Mouse (Mus musculus) neural tube, embryonic 15.5 days (tissue): ENCODE measurements around the gene Taok1. TPM values are rescaled to one million over a fixed set of nuclear protein-coding genes. Genes with fewer than 3 reads are reported as not detected.

ENCODE experiments used
- ATAC-seq: fragments of 200-750 bp; cut with Nextera tagmentation; 2 replicates; pipeline ENCODE4 v1.8.0; 2017; ENCODE audit warnings: mild to moderate bottlenecking, moderate TSS enrichment, moderate library complexity; ENCODE audit not compliant: low FRiP score
- H3K27ac ChIP-seq: fragments of 300-500 bp; sonication (generic); replicated peaks from 2 replicates; pipeline ENCODE4 v1.5.1; 2015; ENCODE audit warnings: mild to moderate bottlenecking, inconsistent platforms
- H3K27me3 ChIP-seq: fragments of 300-500 bp; sonication (generic); replicated peaks from 2 replicates; pipeline ENCODE4 v1.6.1; 2015; ENCODE audit warnings: inconsistent platforms
- H3K36me3 ChIP-seq: fragments of 300-500 bp; sonication (generic); 2 replicates; pipeline ENCODE4 v1.6.1; 2015; ENCODE audit warnings: inconsistent platforms
- H3K4me1 ChIP-seq: fragments of 300-500 bp; sonication (generic); 2 replicates; pipeline ENCODE4 v1.6.1; 2015; ENCODE audit warnings: inconsistent platforms
- H3K4me2 ChIP-seq: fragments of 300-500 bp; sonication (generic); 2 replicates; pipeline ENCODE4 v1.6.1; 2015; ENCODE audit warnings: inconsistent platforms, mild to moderate bottlenecking, moderate library complexity
- H3K4me3 ChIP-seq: fragments of 300-500 bp; sonication (generic); replicated peaks from 2 replicates; pipeline ENCODE4 v1.5.1; 2015; ENCODE audit warnings: mild to moderate bottlenecking, inconsistent platforms
- H3K9ac ChIP-seq: fragments of 300-500 bp; sonication (generic); replicated peaks from 2 replicates; pipeline ENCODE4 v1.6.1; 2015; ENCODE audit warnings: mild to moderate bottlenecking, inconsistent platforms
- H3K9me3 ChIP-seq: fragments of 300-500 bp; sonication (generic); replicated peaks from 2 replicates; pipeline ENCODE4 v1.6.1; 2016; ENCODE audit warnings: inconsistent platforms
- WGBS: fragments of 180-500 bp; shearing (Covaris S2); methylation state at CpG from one replicate; pipeline ENCODE4 v1.1.7; 2015; ENCODE audit warnings: mixed read lengths; 5-methylcytosine and 5-hydroxymethylcytosine counted together
- polyA plus RNA-seq: library from polyadenylated mRNA; unstranded; fragments of >200 nt; fragmentation: Nextera tagmentation; extraction: Ambion mirVana; gene quantifications from 2 replicates; pipeline ENCODE4 v1.2.1, GENCODE M21; 2015

Gene Taok1
- polyA plus RNA-seq, 1 experiment from 2014 or later, result 18.7 TPM

GRCm38 (mm10) chr11:77494782-77495181 is 112.8 kb downstream of the Taok1 start:
- H3K9me3 ChIP-seq, result no peaks in the 10 kb centered on the region
- no peak for ATAC-seq
- H3K36me3 ChIP-seq, result peaks cover 6% of the 10 kb centered on the region
- H3K4me2 ChIP-seq, result peak overlapping the region; percentile 94
- H3K4me1 ChIP-seq, result peaks cover 77% of the 10 kb centered on the region
- WGBS, result 76% methylated on average over 6 of the region's 6 CpGs
- peak overlapping the region; percentile 87 for H3K4me3 ChIP-seq
- H3K27ac ChIP-seq, result 0 out of 2 replicates have a peak overlapping the region, but pooled peaks have one; percentile 91
- no peaks in the 10 kb centered on the region for H3K27me3 ChIP-seq
- H3K9ac ChIP-seq, result peak overlapping the region; percentile 89

- no peak for ATAC-seq
- peak overlapping the region; percentile 87 for H3K4me3 ChIP-seq
- peaks cover 73% of the 10 kb centered on the region for H3K4me1 ChIP-seq
- H3K9me3 ChIP-seq, result no peaks in the 10 kb centered on the region
- H3K36me3 ChIP-seq, result peaks cover 2% of the 10 kb centered on the region
- peak overlapping the region; percentile 94 for H3K4me2 ChIP-seq
- H3K27ac ChIP-seq, result peak overlapping the region; percentile 91
- H3K9ac ChIP-seq, result peak overlapping the region; percentile 89
- no peaks in the 10 kb centered on the region for H3K27me3 ChIP-seq
- 29% methylated on average over 4 of the region's 4 CpGs for WGBS
Observed at GRCm38 (mm10) chr11:77494344-77494676, 113.3 kb downstream of the Taok1 start.

DNA sequence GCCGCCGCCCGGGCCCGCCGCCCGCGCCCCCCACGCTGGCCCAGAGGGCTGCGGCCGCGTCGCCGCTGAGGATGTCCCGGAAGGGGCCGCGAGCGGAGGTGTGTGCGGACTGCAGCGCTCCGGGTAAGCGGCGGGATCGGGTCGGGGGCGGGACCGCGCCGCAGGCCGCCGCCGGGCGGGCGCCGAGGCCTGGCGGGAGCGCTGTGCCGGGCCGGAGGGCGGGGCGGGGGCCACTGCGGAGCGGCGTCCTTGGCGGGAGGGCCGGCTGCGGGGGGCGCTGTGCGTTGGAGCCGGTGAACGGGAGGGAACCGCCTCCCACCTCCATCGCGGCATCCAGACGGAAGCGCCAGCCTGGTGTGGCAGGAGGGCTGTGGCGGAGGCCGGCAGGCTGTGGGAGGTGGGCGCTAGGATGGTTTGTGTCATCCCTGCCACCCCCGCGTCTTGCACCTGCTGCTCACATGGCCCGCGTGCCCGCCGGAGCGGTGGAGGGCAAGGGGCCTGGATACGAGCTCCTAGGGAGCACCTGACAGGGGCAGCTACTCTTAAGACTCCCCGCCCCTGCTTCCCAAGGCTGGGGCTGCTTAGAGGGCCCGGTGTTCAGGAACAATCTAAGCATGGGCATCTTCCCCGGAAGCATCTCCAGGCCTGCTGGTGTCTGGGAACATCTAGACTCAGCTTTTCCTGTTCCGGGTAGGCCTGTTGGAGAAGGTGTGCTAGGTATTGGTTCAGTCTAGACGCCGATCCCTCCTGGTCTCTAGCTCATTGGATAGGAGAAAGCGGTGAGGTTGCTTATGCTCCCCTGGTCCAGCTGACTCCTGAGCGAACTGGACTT is 113.9 kb downstream of the Taok1 start, which contains the start of gene Git1:
Gene Git1, plus strand, starts transcription at position 51 of the 832 bp plus-strand sequence.
- peak within 1 kb of the TSS; percentile 91 for H3K27ac ChIP-seq
- H3K9me3 ChIP-seq, result no peaks in the 10 kb centered on the region
- peak within 1 kb of the TSS; percentile 94 for H3K4me2 ChIP-seq
- no peaks in the 10 kb centered on the region for H3K36me3 ChIP-seq
- WGBS, result 2% methylated on average over 53 of the region's 74 CpGs
- peaks cover 74% of the 10 kb centered on the region for H3K4me1 ChIP-seq
- H3K27me3 ChIP-seq, result no peaks in the 10 kb centered on the region
- peak within 1 kb of the TSS; percentile 87 for H3K4me3 ChIP-seq
- ATAC-seq, result no peak
- peak within 1 kb of the TSS; percentile 89 for H3K9ac ChIP-seq

DNA sequence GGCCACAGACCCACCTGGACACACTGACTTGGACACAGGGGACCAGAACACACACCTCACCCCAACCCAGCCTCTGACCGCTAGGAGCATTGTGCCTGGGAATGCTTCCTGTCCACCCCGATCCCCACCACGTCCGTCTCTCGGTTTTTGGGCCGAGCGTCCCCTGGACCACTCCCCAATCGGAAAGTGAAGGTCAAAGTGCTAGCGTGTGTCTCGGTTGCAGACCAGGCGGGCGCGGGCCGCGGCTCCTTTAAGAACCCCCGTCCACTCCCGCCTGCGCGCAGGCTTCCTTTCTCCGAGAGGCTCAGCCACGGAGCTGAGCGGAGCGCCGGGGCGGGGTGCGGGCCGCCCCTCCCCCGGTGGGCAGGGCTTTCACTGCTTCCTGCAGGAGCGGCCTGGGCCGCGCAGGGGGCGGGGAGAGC is 114.7 kb downstream of the Taok1 start:
- Histone ChIP-seq H3K4me1 (peaks cover 74% of the 10 kb centered on the region), H3K4me2 (peak overlapping the region; percentile 94), H3K9me3 (no peaks in the 10 kb centered on the region), H3K27me3 (no peaks in the 10 kb centered on the region), H3K36me3 (no peaks in the 10 kb centered on the region), H3K4me3 (peak overlapping the region; percentile 87), H3K27ac (peak overlapping the region; percentile 91), H3K9ac (peak overlapping the region; percentile 89)
- WGBS, result 1% methylated on average over 31 of the region's 32 CpGs
- peak; percentile 74 for ATAC-seq

DNA sequence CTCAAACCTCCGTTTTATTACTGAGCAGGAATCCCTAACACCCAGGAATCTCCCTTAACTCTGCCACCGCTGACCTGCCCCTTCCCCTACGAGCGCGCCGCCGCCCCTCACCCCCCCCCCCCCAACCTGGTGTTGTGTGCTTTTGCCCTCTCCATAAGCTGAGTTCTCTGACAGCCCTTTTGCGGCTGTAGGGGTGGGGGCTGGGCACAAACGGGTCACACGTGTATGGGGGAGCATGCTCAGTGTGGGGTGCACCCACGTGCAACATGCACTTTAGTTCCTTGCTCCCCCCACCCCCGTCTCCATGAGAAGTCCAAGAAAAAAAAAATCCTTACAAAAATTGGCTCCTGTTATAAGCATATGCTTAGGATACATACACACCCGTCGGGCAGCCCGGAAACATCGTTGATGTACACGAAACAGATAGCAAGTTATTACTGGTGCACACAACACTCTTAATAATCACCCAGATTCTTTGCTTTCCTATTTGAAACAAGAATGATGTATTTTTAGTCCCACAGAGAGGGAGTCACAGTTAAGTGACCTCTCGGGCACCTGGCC is 115.2 kb downstream of the Taok1 start:
- H3K36me3 ChIP-seq, result no peaks in the 10 kb centered on the region
- no peaks in the 10 kb centered on the region for H3K27me3 ChIP-seq
- peak overlapping the region; percentile 89 for H3K9ac ChIP-seq
- no peaks in the 10 kb centered on the region for H3K9me3 ChIP-seq
- WGBS, result under 1% methylated on average over 18 of the region's 18 CpGs
- ATAC-seq, result no peak
- peak overlapping the region; percentile 87 for H3K4me3 ChIP-seq
- peaks cover 75% of the 10 kb centered on the region for H3K4me1 ChIP-seq
- peak overlapping the region; percentile 94 for H3K4me2 ChIP-seq
- H3K27ac ChIP-seq, result peak overlapping the region; percentile 91

DNA sequence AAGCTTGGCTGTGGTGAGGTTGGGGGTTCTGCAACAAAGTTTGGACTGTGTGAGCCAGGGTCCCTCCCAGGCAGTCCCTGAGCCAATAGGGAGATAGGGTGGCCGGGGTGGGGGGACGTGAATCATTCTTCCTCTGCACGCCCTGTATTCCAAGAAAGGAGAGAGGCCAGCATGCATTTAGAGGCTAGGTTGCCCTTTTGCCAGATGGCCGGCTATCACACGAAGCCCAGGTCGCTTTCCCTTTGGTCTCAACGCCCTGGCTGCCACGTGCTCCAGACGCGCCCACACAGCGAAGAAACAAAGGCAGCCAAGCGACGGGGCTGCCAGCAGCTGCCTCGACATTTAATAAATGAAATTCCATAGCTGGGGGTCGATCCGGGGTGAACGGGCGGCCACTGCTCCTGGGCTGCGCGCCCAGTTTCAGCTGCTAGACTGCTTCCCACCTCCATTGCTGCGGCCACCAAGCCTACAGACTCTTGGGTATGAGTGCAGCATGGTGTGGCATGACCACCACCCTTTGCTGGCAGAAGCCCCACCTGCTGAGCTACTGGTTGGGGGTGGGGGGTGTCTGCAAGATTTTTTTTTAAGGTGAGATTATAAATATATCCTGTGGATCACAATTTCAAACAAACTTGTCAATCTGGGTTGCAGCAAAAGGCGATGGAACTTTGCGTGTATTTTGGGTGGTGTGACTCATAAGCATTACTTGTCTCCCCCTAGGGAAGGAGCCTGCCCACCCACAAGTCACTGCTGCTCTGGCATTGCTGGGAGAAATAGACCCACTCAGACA is 115.9 kb downstream of the Taok1 start:
- Histone ChIP-seq H3K27me3 (no peaks in the 10 kb centered on the region), H3K4me3 (peak overlapping the region; percentile 87), H3K4me1 (peaks cover 79% of the 10 kb centered on the region), H3K9me3 (no peaks in the 10 kb centered on the region), H3K36me3 (no peaks in the 10 kb centered on the region), H3K4me2 (peak overlapping the region; percentile 94), H3K9ac (peak overlapping the region; percentile 89), H3K27ac (peak overlapping the region; percentile 91)
- ATAC-seq, result peak; percentile 37
- WGBS, result under 1% methylated on average over 23 of the region's 23 CpGs

DNA sequence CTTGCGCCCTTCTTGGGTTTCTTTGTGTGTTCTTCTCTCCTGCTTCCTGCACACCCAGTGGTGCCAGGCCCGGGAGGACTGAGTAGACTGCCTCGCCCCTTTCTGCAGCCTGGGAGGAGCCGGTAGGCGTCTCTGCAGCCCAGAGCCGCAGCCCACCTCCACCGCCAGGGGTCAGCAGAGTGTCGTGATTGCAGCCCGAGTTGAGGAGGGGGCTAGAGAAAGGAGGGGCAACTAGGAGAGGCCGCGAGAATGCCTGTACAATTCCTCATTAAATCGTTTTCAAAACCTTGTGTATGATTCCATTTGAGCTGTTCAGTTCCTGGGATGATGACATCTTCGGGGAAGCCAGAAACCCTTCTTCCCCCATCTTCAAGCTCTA is 116.5 kb downstream of the Taok1 start:
- 0% methylated on average over 13 of the region's 13 CpGs for WGBS
- peak; percentile 53 for ATAC-seq

DNA sequence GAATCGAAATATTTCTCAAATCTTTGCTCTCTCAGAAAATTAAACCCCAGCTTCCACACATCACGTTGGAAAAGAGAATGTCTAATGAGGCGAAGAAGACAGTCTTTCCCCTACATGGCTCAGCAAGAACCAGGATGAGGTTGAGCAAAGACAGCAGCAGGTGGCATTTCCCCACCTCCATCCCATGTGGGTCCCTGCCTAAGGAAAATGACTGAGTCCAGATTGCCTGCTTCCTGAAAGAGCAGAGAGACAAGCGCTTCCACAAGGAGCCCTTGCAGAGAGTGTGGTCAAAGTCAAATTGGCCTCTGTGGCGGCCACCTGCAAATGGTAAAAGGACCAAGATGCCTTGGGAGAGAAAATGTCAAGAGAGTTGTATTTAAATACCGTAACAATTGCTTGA is 117.2 kb downstream of the Taok1 start:
- no peaks in the 10 kb centered on the region for H3K36me3 ChIP-seq
- H3K4me1 ChIP-seq, result peaks cover 82% of the 10 kb centered on the region
- peak overlapping the region; percentile 91 for H3K27ac ChIP-seq
- peak overlapping the region; percentile 93 for H3K9ac ChIP-seq
- peak overlapping the region; percentile 87 for H3K4me3 ChIP-seq
- no peak for ATAC-seq
- peak overlapping the region; percentile 94 for H3K4me2 ChIP-seq
- no peaks in the 10 kb centered on the region for H3K9me3 ChIP-seq
- no peaks in the 10 kb centered on the region for H3K27me3 ChIP-seq
- WGBS, result 65% methylated on average over 6 of the region's 6 CpGs

More for the DNA sequence above, 116.5 kb downstream of the Taok1 start:
- no peaks in the 10 kb centered on the region for H3K27me3 ChIP-seq
- H3K4me3 ChIP-seq, result peak overlapping the region; percentile 87
- no peaks in the 10 kb centered on the region for H3K36me3 ChIP-seq
- H3K9ac ChIP-seq, result peak overlapping the region; percentile 89
- H3K4me1 ChIP-seq, result peaks cover 82% of the 10 kb centered on the region
- no peaks in the 10 kb centered on the region for H3K9me3 ChIP-seq
- peak overlapping the region; percentile 91 for H3K27ac ChIP-seq
- H3K4me2 ChIP-seq, result peak overlapping the region; percentile 94

DNA sequence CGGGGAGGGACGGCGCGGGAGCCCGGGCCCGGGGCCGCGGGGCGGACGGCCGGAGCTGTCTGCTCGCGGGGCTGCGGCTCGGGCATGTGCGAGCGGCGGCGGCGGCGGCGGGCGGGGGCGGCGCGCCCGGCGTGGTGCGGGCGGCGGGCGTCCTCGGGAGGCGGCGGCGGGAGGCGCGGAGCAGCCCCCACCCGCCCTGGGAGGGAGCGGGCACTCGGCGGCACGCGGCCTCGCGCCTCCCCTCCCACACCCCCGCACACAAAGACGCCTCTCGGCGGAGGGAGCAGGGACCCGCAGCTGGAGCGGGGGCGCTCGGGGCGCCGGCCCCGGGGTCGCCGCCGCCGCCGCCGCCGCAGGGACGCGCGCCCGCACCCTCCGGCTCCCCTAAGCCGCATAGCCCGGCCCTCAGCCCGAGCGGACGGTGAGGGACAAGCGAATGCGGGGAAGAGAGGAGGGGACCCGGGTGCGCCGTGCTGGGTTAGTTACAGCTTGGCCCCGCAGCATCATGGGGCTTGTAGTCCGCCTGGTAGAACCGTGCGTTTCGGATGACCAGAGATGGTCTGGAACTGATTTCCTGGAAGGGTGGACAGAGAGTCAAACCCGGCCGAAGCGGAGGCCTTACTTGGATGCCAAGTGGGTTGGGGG is 117.9 kb downstream of the Taok1 start, which contains the start of gene Ankrd13b:
Gene Ankrd13b, minus strand, starts transcription at position 88 of the 645 bp plus-strand sequence.
- Histone ChIP-seq H3K4me1 (peaks cover 82% of the 10 kb centered on the region), H3K9ac (peak within 1 kb of the TSS; percentile 93), H3K27me3 (no peaks in the 10 kb centered on the region), H3K4me3 (peak within 1 kb of the TSS; percentile 87), H3K4me2 (peak within 1 kb of the TSS; percentile 94), H3K27ac (peak within 1 kb of the TSS; percentile 91), H3K9me3 (no peaks in the 10 kb centered on the region), H3K36me3 (no peaks in the 10 kb centered on the region)
- under 1% methylated on average over 62 of the region's 87 CpGs for WGBS
- peak; percentile 74 for ATAC-seq

GRCm38 (mm10) chr11:77488771-77489581 is 118.6 kb downstream of the Taok1 start:
- WGBS, result 2% methylated on average over 55 of the region's 55 CpGs
- Histone ChIP-seq H3K9me3 (no peaks in the 10 kb centered on the region), H3K9ac (peak overlapping the region; percentile 93), H3K36me3 (no peaks in the 10 kb centered on the region), H3K27ac (peak overlapping the region; percentile 91), H3K4me3 (peak overlapping the region; percentile 87), H3K27me3 (no peaks in the 10 kb centered on the region), H3K4me2 (peak overlapping the region; percentile 94), H3K4me1 (peaks cover 82% of the 10 kb centered on the region)
- ATAC-seq, result no peak
